Mouse (Mus musculus): ENCODE results near the gene 2310022A10Rik.

- TF ChIP-seq GATA1 (IDR thresholded peaks at IDR 0.05; ENCODE audit: borderline replicate concordance, low read length): no peak
- no peak for TF ChIP-seq FLI1 (IDR thresholded peaks at IDR 0.05; ENCODE audit: low read length)
Measured at GRCm38 (mm10) chr7:27544675-27545370, 8.2 kb upstream of the 2310022A10Rik start.
